In genomic region chr11:87126824-87127816, GRCm38 (mm10) we compare ENCODE assay signal across 8 mouse cellular contexts. TPM values are rescaled to one million over a fixed set of nuclear protein-coding genes. Genes with fewer than 3 reads are reported as not detected.
DNase-seq lines count a peak whose midpoint lies in the region; ATAC-seq and TF ChIP-seq lines count a peak whose summit lies in the region.

Gene Trim37, plus strand, starts transcription at chr11:87127077.

- no peaks in the 10 kb centered on the region for H3K9me3 ChIP-seq in forebrain, embryonic 10.5 days
- no peaks in the 10 kb centered on the region for H3K9me3 ChIP-seq in heart, embryonic 15.5 days (replicated peaks)
- H3K9me3 ChIP-seq in liver, embryonic 14.5 days (ENCODE audit: control insufficient read depth, low read length), result no peaks in the 10 kb centered on the region
- H3K9me3 ChIP-seq in neural tube, embryonic 11.5 days (ENCODE audit: control insufficient read depth, low read length), result no peaks in the 10 kb centered on the region
- no peaks in the 10 kb centered on the region for H3K9me3 ChIP-seq in stomach, postnatal 0 days (ENCODE audit: control insufficient read depth, low read length)

- no peak for TF ChIP-seq CTCF in liver, embryonic 14.5 days (IDR thresholded peaks at IDR 0.05; ENCODE audit: low read depth)
- TF ChIP-seq CTCF in stomach, postnatal 0 days (IDR thresholded peaks at IDR 0.05; ENCODE audit: low read depth), result no peak

- peak within 1 kb of the TSS; percentile 88 for H3K4me2 ChIP-seq in heart, embryonic 15.5 days
- H3K4me2 ChIP-seq in liver, embryonic 14.5 days (ENCODE audit: low read depth), result peak within 1 kb of the TSS; percentile 93
- peak within 1 kb of the TSS; percentile 75 for H3K4me2 ChIP-seq in neural tube, embryonic 11.5 days (ENCODE audit: low read depth)
- peak within 1 kb of the TSS; percentile 93 for H3K4me2 ChIP-seq in stomach, postnatal 0 days (replicated peaks; ENCODE audit: low read depth)

- peak within 1 kb of the TSS; percentile 77 for H3K9ac ChIP-seq in heart, embryonic 15.5 days
- H3K9ac ChIP-seq in liver, embryonic 14.5 days (replicated peaks), result peak within 1 kb of the TSS; percentile 88
- H3K9ac ChIP-seq in neural tube, embryonic 11.5 days (ENCODE audit: low read length), result peak within 1 kb of the TSS; percentile 72
- H3K9ac ChIP-seq in stomach, postnatal 0 days (ENCODE audit: low read length), result peak within 1 kb of the TSS; percentile 79

- ATAC-seq in heart, embryonic 15.5 days (replicated peaks; ENCODE audit: insufficient number of reproducible peaks, insufficient read depth, low FRiP score, low read depth), result peak; percentile 92
- ATAC-seq in liver, embryonic 14.5 days (ENCODE audit: insufficient read depth), result peak; percentile 93
- peak; percentile 85 for ATAC-seq in neural tube, embryonic 11.5 days (ENCODE audit: insufficient read depth, low FRiP score, low TSS enrichment)
- peak; percentile 97 for ATAC-seq in stomach, postnatal 0 days (ENCODE audit: low FRiP score, low TSS enrichment)

- H3K27ac ChIP-seq in forebrain, embryonic 10.5 days, result peak within 1 kb of the TSS; percentile 96
- H3K27ac ChIP-seq in heart, embryonic 15.5 days, result peak within 1 kb of the TSS; percentile 91
- H3K27ac ChIP-seq in liver, embryonic 14.5 days, result peak within 1 kb of the TSS; percentile 82
- H3K27ac ChIP-seq in neural tube, embryonic 11.5 days (ENCODE audit: low read depth, low read length), result peak within 1 kb of the TSS; percentile 83
- peak within 1 kb of the TSS; percentile 83 for H3K27ac ChIP-seq in stomach, postnatal 0 days (replicated peaks)

- peaks cover 59% of the 10 kb centered on the region for H3K36me3 ChIP-seq in forebrain, embryonic 10.5 days (replicated peaks)
- H3K36me3 ChIP-seq in heart, embryonic 15.5 days, result peaks cover 23% of the 10 kb centered on the region
- H3K36me3 ChIP-seq in liver, embryonic 14.5 days (replicated peaks; ENCODE audit: control insufficient read depth, insufficient read depth, low read depth), result peaks cover 30% of the 10 kb centered on the region
- peaks cover 9% of the 10 kb centered on the region for H3K36me3 ChIP-seq in neural tube, embryonic 11.5 days (ENCODE audit: control insufficient read depth, insufficient read depth, low read length)
- peaks cover 7% of the 10 kb centered on the region for H3K36me3 ChIP-seq in stomach, postnatal 0 days (ENCODE audit: control insufficient read depth, insufficient read depth, low read length)

- no peak for TF ChIP-seq EP300 in liver, embryonic 14.5 days (IDR thresholded peaks at IDR 0.05; ENCODE audit: low read depth)
- TF ChIP-seq EP300 in stomach, postnatal 0 days (optimal IDR thresholded peaks at IDR 0.05), result no peak

- DNase-seq in CD8-positive naive resting alpha-beta T cell, adult 2 months (ENCODE audit: low read depth in 2 of 2, low spot score in 2 of 2), result peak; percentile 62 to 71
- DNase-seq in c-Kit-positive CD71-negative TER-119-negative erythroid progenitor cells, embryonic 14.5 days (ENCODE audit: low read depth), result peak; percentile 79
- DNase-seq in forebrain, embryonic 10.5 days (ENCODE audit: extremely low spot score, low spot score), result peak; percentile 92
- DNase-seq in kidney, postnatal 25 days, result peak; percentile 83 to 94
- peak; percentile 82 to 87 (median 82) for DNase-seq in liver, embryonic 14.5 days (ENCODE audit: low read depth in 3 of 3, low spot score in 3 of 3)
- peak; percentile 95 for DNase-seq in neural tube, embryonic 11.5 days (ENCODE audit: low spot score)
- DNase-seq in stomach, postnatal 0 days (ENCODE audit: low spot score), result peak; percentile 96

- no peaks in the 10 kb centered on the region for H3K27me3 ChIP-seq in forebrain, embryonic 10.5 days (ENCODE audit: poor library complexity, severe bottlenecking)
- no peaks in the 10 kb centered on the region for H3K27me3 ChIP-seq in heart, embryonic 15.5 days
- no peaks in the 10 kb centered on the region for H3K27me3 ChIP-seq in liver, embryonic 14.5 days (ENCODE audit: control insufficient read depth, insufficient read depth, low read length)
- H3K27me3 ChIP-seq in neural tube, embryonic 11.5 days (ENCODE audit: control insufficient read depth, insufficient read depth, low read length), result no peaks in the 10 kb centered on the region
- no peaks in the 10 kb centered on the region for H3K27me3 ChIP-seq in stomach, postnatal 0 days (ENCODE audit: control insufficient read depth, insufficient read depth, low read length)

- H3K4me1 ChIP-seq in forebrain, embryonic 10.5 days, result peaks cover 31% of the 10 kb centered on the region
- peaks cover 12% of the 10 kb centered on the region for H3K4me1 ChIP-seq in heart, embryonic 15.5 days (replicated peaks)
- peaks cover 5 to 13% of the 10 kb centered on the region in 2 experiments; a peak in 3 of 4 replicates for H3K4me1 ChIP-seq in liver, embryonic 14.5 days (replicated peaks; ENCODE audit: control insufficient read depth in 2 of 2, insufficient read depth in 2 of 2, low read length in 1 of 2)
- H3K4me1 ChIP-seq in neural tube, embryonic 11.5 days (ENCODE audit: control insufficient read depth, insufficient read depth, low read length), result peaks cover 16% of the 10 kb centered on the region
- H3K4me1 ChIP-seq in stomach, postnatal 0 days (replicated peaks; ENCODE audit: control insufficient read depth, insufficient read depth), result no peaks in the 10 kb centered on the region

- H3K4me3 ChIP-seq in forebrain, embryonic 10.5 days, result peak within 1 kb of the TSS; percentile 94
- peak within 1 kb of the TSS; percentile 87 for H3K4me3 ChIP-seq in heart, embryonic 15.5 days
- peak within 1 kb of the TSS; percentile 78 to 86 for H3K4me3 ChIP-seq in liver, embryonic 14.5 days (ENCODE audit: insufficient read depth in 1 of 2, low read depth in 2 of 2, low read length in 2 of 2)
- peak within 1 kb of the TSS; percentile 84 for H3K4me3 ChIP-seq in neural tube, embryonic 11.5 days (ENCODE audit: low read depth, low read length)
- H3K4me3 ChIP-seq in stomach, postnatal 0 days (ENCODE audit: low read depth, low read length), result peak within 1 kb of the TSS; percentile 92

- under 1% methylated on average over 102 of the region's 105 CpGs for WGBS in forebrain, embryonic 10.5 days
- under 1% methylated on average over 105 of the region's 105 CpGs for WGBS in heart, embryonic 15.5 days
- WGBS in liver, embryonic 14.5 days (ENCODE audit: insufficient replicate concordance), result under 1% methylated on average over 102 of the region's 105 CpGs
- WGBS in neural tube, embryonic 11.5 days, result under 1% methylated on average over 89 of the region's 105 CpGs
- under 1% methylated on average over 89 of the region's 105 CpGs for WGBS in stomach, postnatal 0 days

RNA-seq across cellular contexts. Expression of gene Trim37, which starts in this region (rescaled TPM):
- 75.0 and 76.2 TPM in 2 replicates for polyA plus RNA-seq in forebrain, embryonic 10.5 days (2016; fragmentation: Nextera tagmentation; extraction: Ambion mirVana)
- polyA plus RNA-seq in heart, embryonic 15.5 days (2015; fragmentation: Nextera tagmentation; extraction: Ambion mirVana), result 16.4 and 19.8 TPM in 2 replicates
- 5.9 and 7.9 TPM in 2 replicates for polyA plus RNA-seq in liver, embryonic 14.5 days (2012; rRNA removed)
- 21.1 and 22.9 TPM in 2 replicates for polyA plus RNA-seq in liver, embryonic 14.5 days (2014; fragmentation: Nextera tagmentation; extraction: Ambion mirVana)
- polyA plus RNA-seq in neural tube, embryonic 11.5 days (2014; fragmentation: Nextera tagmentation; extraction: Ambion mirVana), result 74.8 and 80.3 TPM in 2 replicates
- polyA plus RNA-seq in stomach, postnatal 0 days (2015; fragmentation: Nextera tagmentation; extraction: Ambion mirVana), result 8.5 and 8.8 TPM in 2 replicates

Comparison
In these comparisons a context has a peak if more than half of its experiments do, and no peak if none do; other contexts are left out.
1. Peak in every context shown above with its lines: DNase-seq, ATAC-seq, H3K4me3 ChIP-seq and H3K27ac ChIP-seq.